Mouse (Mus musculus): Measurements from ENCODE around the gene Itsn2.
"Not testable (repeated sequence)": the region's sequence is repeated elsewhere in the genome, so short reads cannot be mapped to it uniquely, and the experiment has no call there.

Itsn2 gene

DNA sequence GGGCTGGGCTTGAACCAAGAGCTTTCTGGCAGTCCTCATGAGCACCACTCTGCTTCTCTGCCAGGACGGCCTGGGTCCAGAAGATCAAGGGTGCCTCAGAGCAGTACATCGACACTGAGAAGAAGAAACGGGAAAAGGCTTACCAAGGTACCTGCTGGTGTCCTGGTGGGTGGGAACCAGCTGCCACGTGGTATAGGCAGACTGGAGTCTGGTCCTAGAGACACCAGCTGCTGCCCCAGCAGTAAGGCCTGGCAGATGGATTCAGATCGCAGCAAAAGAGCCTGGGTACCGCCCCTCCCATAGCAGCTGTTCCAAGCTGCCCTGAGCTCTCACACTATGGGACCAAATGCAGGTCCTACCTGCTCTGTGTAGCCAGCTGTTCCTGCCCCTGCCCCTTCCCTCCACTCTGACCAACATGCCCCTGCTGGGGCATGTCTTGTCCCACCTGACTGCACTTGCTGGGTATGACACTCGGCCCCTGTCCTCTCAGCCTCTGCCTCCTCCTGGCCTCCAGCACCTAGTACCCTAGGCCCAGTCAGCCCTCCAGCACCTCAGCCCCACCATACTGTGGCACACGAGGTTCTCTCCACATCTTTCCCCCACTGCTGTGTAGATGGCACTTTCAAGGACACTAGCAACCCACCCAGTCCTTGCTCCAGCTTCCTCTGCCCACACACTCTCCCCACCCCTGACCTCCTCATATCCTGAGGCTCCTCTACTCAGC, 116.6 kb downstream of the Itsn2 start:
- no peak for DNase-seq (ENCODE audit: low spot score in 2 of 2)

DNA sequence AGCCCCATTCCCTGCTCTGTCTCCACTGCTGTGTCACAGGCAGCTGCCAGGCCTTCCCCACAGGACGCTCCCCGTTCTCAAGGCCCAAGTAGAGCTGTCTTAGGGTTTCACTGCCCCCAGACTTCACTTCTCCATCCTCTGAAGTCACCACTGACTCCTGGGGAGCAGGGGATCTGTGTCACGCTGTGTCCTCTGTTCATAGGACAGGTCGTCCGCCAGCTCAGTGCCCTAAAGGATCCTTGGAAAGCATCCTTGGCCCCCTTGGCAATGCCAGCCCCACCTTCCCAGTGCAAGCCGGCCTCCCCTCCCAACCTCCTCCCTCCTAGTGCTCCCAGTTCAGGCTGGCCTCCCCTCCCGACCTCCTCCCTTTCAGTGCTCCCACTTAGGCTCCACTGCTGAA, 117.5 kb downstream of the Itsn2 start:
- DNase-seq (ENCODE audit: low spot score in 2 of 2), result no peak

DNA sequence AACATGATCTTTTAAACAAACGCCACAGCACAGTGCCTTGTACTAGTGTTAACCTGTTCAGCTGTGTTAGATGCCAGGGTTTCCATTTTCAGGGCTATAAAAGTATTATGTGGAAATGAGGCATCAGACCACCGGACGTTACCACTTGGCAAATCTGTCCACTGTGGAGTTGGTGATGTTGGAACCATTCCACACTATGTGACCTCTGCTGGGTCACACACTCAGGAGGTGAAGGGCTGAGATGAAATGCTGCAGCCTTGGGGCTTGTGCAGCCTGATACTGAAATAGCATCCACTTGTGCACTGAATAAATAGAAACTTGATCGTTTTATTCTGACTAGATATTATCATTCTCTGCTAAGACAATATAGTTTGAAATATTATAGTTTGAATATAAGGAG, 120.9 kb downstream of the Itsn2 start:
- no peak for DNase-seq (ENCODE audit: low spot score in 2 of 2)

DNA sequence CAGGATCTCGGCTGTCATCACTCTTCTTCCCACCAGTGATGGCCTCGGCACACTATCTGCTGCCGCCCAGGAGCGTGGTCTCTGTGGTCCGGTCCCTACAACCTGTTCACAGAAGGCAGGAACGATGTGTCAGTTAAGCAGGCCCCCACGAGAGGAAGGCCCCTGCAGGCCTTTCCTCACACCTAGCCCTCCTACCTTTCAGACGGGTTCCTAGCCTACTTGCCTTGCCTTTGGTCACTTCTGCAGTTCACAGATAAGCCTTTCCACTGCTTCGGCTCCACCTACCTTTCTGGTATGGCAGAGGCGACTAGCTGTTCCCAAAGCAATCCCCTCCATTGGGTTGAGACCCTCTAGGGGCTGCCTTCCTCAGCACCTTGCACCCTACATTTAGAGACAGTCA, 123.2 kb downstream of the Itsn2 start:
- DNase-seq (ENCODE audit: low spot score in 2 of 2), result no peak

DNA sequence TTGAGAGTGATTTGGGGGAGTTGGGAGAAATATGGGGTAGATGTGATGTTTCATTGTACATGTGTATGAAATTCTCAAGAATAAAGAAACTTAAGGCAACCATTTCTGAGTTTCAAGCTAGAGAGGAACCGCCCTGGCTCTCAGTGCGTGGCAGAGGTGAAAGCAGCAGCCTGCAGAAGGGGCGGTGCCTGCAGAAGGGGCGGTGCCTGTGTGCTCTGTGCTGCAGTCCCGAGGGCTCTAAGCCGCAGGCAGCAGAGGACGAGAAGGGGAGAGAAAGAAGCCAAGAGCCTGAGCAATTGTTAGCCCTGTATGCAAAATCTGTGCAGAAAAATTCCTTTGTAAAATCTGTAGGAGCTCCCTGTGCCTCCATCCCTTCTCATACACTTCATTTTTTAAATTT, 125.0 kb downstream of the Itsn2 start:
- DNase-seq (ENCODE audit: low spot score in 2 of 2), result no peak

DNA sequence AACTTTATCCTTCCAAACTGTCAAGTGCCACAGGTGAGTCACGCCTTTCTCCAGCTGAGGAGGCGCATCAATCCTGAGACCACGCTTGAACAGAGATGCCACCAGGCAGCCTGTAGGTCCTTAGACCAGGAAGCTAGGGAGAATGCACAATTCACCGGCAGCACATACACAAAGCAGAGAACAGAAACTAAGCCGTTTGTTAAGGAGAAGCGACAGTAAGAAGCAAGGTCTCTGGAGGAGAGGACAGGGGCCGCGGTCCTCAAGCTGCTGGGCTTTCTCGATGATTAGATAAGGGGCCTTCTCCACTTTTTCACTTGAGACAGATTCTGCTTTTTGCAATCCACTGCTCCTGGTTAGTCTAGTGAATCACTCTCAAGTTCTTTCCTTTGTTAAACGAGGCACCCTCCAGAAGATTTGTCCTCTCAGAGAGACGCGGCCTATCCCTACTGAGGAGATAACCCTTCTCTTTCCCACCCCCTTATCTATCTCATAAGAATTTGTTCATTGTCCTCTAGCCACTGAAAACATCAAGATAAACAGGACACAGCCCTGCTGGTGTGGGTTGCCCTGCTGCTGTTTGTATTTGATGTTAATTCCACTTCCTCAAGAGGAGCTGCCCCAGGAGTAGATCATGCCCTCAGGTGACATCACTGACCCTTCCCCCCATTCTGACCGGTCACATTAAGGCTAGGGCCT, 126.8 kb downstream of the Itsn2 start:
- no peak for DNase-seq (ENCODE audit: low spot score in 2 of 2)

DNA sequence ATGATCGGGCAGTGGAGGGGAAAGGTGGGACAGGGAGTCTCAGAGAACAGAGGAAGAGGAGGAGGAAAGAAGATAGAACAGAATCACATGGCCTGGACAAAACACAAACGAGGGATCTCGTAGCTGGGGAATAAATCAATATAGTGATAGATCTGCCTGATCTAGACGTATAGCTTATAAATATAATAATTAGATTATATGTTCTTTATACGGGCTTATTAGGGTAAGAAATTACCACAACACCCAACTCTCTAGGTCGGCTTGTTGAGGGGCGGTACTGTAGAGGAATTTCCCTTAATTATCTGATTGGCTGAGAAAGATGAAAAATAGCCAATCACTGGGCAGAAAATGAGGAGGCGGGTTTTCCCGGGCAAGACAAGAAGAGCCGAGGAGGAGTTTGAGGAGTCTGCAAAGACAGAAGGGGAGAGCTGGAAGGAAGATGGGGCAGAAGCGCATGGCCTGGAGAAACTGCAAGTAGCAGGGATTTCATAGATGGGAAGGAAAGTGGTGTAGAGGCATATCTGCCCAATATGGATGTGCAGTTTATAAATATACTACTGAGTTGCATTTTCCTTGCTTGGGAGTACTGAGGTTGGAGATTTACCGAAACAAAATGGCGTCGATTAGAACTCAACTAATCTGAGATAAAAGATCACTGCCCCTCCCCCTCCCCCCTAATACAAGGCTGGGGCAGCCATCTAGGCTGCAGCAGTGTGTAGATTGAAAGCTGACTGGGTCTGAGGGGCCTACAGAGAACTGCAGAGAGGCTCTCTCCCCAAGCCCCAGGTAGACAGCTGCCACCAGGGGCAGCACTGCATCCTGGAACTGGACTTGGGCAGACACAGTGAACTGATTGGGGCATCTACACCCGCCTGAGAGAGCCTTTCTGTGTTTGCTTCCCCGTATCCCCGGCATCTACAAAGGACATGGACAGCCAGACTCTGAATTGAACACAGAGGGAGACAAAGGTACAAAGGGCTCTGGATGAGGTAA, 127.6 kb downstream of the Itsn2 start:
- no peak for DNase-seq (ENCODE audit: low spot score in 2 of 2)

DNA sequence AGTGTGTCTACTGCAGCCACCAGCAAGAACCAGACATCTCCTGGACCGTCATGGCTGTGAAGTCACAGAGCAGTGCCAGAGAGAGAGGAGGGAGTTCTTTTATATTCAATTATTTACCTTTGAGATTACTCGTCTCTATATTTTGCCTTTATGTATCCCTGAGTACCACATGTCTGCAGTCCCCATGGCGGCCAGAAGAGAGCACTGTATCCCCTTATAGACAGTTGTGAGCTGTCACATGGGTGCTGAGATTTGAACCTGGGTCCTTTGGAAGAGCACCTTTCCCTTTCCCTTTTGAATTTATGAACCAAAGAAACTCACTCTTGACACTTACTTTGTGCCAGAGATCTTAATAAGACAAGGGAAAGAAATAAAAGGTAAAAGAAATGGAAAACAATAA, 136.7 kb downstream of the Itsn2 start:
- DNase-seq (ENCODE audit: low spot score in 2 of 2), result no peak

DNA sequence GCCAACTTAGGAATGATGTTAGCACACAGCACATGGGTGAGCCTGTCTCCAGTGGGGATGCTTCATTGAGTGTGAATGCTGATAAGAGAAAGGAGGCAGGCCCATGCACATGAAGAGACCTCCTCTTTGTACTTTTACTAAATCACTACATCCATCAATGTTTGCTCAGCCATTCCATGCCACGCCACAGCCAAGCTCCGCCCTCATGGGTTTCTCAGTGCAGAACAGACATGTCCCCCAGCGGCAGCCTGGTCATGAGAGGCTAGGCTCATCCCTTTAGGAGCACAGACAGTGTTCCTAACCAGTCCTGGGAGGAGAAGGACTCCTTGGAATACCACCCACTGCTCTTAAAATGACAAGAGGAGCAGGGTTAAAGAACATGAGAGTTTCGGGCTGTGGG, 139.2 kb downstream of the Itsn2 start:
- no peak for DNase-seq (ENCODE audit: low spot score in 2 of 2)

DNA sequence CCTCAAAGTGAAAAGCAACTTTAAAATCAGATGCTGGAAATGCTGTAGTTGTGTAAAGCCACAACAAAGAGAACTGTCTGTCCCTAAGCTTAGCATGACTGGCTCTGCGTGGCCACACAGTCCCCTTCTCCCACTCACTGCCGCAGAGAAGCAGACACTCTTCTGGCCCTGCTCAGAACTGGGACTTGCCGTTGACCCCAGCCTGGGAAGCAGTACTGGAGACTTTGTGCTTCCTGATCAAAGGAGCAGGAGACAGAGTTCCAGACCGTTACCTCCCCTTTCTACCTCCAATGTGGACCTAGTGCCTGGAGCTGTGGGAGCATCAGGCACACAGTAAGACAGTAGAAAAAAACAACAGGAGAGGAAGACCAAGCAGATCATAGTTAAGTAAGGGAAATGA, 139.9 kb downstream of the Itsn2 start:
- no peak for DNase-seq (ENCODE audit: low spot score in 2 of 2)

DNA sequence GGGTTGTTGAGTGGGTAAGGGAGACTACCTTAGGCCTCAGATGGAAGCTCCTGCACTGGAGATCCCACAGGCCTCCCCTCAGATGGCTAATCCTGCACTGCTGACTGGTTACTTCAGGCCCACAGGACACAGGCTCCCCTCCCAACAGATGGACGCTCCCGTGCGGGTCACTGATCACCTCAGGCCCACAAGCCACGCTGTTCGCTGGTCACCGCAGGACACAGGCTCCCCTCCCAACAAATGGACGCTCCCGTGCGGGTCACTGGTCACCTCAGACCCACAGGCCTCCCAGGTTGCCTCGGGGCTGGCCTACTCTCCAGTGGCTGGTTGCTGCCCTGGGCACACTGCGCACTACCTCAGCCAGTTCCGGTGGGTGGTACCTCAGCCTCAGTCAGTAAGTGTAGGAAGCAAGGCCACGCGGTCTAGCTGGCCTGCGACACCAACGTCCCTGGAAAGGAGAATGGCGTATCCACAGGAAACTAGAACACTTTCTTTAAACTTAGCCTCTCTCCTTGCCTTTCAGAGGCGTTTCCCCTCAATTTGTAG, 145.7 kb downstream of the Itsn2 start, which contains the start of gene Fam228a:
Fam228a (minus strand) TSS at position 400 of the 546 bp plus-strand sequence.
- no peak for DNase-seq (ENCODE audit: low spot score in 2 of 2)

DNA sequence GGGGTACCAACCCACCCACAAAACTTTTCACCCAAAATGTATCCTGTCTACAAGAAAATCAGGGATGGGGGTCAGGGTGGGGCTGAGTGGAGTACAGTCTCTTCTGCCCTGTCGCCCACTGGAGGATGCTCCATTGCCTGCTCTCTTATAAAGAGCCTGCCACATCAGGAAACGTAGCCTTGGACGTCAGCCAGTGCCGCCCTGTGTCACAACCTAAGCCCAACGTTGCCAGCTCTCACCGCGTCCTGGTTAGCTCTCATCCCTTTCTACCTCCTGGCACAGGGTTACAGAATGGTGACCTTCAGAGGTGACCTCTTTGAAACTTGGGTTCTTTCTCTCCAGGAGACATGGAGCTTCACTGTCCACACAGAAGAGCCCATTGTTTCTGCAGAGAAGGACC, 148.4 kb downstream of the Itsn2 start:
- no peak for DNase-seq (ENCODE audit: low spot score in 2 of 2)

DNA sequence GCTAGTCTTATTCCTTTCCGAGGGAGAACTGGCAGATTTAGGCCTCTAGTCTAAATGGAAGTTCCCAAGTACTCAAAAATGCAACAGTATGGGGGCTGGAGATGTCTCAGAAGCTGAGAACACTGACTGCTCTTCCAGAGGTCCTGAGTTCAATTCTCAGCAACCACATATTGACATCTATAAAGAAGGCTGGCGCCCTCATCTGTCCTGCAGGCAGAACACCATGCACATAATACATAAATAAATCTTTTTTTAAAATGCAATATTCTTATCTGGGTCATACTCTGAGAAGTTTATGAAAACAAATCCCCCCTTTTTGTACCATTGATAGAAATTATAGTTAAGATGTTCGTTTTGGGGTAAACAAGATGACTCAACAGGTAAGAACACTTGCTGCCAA, 149.7 kb downstream of the Itsn2 start:
- no peak for DNase-seq (ENCODE audit: low spot score in 2 of 2)

DNA sequence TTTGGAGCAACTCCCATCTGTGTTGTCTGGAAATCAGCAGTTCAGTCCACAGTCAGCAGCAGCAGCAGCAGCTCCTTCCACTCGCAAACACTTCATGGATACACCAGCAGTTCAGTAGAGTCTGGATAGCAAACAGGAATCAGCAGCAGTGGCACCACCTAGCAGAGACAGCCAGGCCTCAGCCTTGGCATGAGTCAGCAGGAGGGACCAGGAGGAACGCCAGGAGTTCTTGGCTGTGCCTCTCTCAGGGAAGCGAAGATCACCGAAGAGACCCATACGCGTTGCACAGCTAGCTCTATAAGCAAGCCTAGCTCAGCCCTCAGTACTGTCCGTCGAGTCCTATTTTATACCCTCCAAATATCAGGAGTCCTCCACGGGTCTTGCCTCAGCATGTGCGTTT, 152.0 kb downstream of the Itsn2 start:
- no peak for DNase-seq (ENCODE audit: low spot score in 2 of 2)

DNA sequence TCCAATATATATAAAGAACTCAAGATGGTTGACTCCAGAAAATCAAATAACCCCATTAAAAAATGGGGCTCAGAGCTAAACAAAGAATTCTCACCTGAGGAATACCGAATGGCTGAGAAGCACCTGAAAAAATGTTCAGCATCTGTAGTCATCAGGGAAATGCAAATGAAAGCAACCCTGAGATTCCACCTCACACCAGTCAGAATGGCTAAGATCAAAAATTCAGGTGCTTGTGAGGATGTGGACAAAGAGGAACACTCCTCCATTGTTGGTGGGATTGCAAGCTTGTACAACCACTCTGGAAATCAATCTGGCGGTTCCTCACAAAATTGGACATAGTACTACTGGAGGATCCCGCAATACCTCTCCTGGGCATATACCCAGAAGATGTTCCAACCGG, 162.0 kb downstream of the Itsn2 start:
- DNase-seq (ENCODE audit: low spot score in 2 of 2), result not testable (repeated sequence)

DNA sequence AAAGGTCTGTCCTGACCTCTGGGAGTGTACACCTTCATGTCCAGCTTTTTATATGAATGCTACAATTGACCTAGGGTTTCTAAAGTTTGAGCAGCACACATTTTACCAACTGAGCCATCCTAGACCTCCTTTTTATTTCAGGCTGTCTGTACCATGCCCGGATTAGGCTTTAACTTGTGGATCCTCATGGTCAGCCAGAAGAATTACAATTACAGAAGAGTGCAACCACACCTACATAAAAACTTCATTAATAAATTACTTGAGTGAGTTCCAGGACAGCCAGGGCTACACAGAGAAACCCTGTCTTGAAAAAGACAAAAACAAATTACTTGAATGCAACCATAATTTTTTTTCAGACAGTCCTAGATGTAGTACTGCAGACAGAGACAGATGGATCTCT, 164.6 kb downstream of the Itsn2 start:
- no peak for DNase-seq (ENCODE audit: low spot score in 2 of 2)
